Mouse (Mus musculus) neural tube, embryonic 15.5 days (tissue): ENCODE measurements around the gene Gm49384. TPM values are rescaled to one million over a fixed set of nuclear protein-coding genes. Genes with fewer than 3 reads are reported as not detected.

Experiments
- microRNA-seq: library from miRNA; unstranded; fragments of <30 nt; microRNA quantifications from one replicate; pipeline ENCODE4, GENCODE M21; 2017
- polyA plus RNA-seq: library from polyadenylated mRNA; unstranded; fragments of >200 nt; fragmentation: Nextera tagmentation; extraction: Ambion mirVana; gene quantifications from 2 replicates; pipeline ENCODE4 v1.2.1, GENCODE M21; 2015

Gene Gm49384
- polyA plus RNA-seq, 1 experiment from 2014 or later: 9.5 TPM

Small RNA genes within 50 kb of the gene (microRNA-seq; reads per million reads assigned to microRNA genes)
- gene Gm47287: not detected
- not detected for gene Gm47295

Other genes starting within 250 kb of the Gm49384 start
- gene Rps29, start 45.1 kb downstream of the Gm49384 start, polyA plus RNA-seq: 1,119 and 1,180 TPM in 2 replicates
- 4.1 and 7.0 TPM in 2 replicates for gene Lrr1, start 35.5 kb downstream of the Gm49384 start, polyA plus RNA-seq
- 405 and 435 TPM in 2 replicates for gene Rpl36al, start 20.2 kb downstream of the Gm49384 start, polyA plus RNA-seq
- gene Mgat2, start 20.1 kb downstream of the Gm49384 start, polyA plus RNA-seq: 40.7 and 42.8 TPM in 2 replicates
- 9.4 and 18.8 TPM in 2 replicates for gene Gm49383, start 7.2 kb downstream of the Gm49384 start, polyA plus RNA-seq
- 7.7 and 8.4 TPM in 2 replicates for gene Dnaaf2, start 5.8 kb downstream of the Gm49384 start, polyA plus RNA-seq
- 4.4 and 9.6 TPM in 2 replicates for gene Pole2, start 23.9 kb upstream of the Gm49384 start, polyA plus RNA-seq
- 14.9 and 17.7 TPM in 2 replicates for gene Klhdc1, start 36.9 kb upstream of the Gm49384 start, polyA plus RNA-seq
- 231 and 265 TPM in 2 replicates for gene Klhdc2, start 92.4 kb upstream of the Gm49384 start, polyA plus RNA-seq
- 89.8 and 91.1 TPM in 2 replicates for gene Nemf, start 152.9 kb upstream of the Gm49384 start, polyA plus RNA-seq
- gene Arf6, start 167.9 kb upstream of the Gm49384 start, polyA plus RNA-seq: 28.3 and 33.5 TPM in 2 replicates
- gene Gm9887, start 168.2 kb upstream of the Gm49384 start, polyA plus RNA-seq: 0.82 and 0.87 TPM in 2 replicates